Mouse (Mus musculus) olfactory bulb, adult 2 months (tissue): Measurements from ENCODE around the gene Arf6.

Experiments
- CTCF ChIP-seq: fragments of 200-500 bp; IDR thresholded peaks from 2 replicates; pipeline ENCODE4 v1.5.1; 2012; ENCODE audit warnings: low read depth, mild to moderate bottlenecking, low read length, moderate library complexity; ENCODE audit not compliant: insufficient read depth
- POLR2A ChIP-seq: fragments of 200-500 bp; IDR thresholded peaks from 2 replicates; pipeline ENCODE4 v1.6.1; 2012; ENCODE audit warnings: mild to moderate bottlenecking, low read depth, low read length, moderate library complexity; ENCODE audit not compliant: insufficient read depth

- no peak for TF ChIP-seq POLR2A
- TF ChIP-seq CTCF = no peak
Observed at GRCm38 (mm10) chr12:69389273-69389938, 17.5 kb downstream of the Arf6 start.
